Mouse (Mus musculus): ENCODE results near the gene Lingo2. TPM values are rescaled to one million over a fixed set of nuclear protein-coding genes. Genes with fewer than 3 reads are reported as not detected.

The Lingo2 gene
- total and polyA plus RNA-seq, 3 experiments = not detected

DNA sequence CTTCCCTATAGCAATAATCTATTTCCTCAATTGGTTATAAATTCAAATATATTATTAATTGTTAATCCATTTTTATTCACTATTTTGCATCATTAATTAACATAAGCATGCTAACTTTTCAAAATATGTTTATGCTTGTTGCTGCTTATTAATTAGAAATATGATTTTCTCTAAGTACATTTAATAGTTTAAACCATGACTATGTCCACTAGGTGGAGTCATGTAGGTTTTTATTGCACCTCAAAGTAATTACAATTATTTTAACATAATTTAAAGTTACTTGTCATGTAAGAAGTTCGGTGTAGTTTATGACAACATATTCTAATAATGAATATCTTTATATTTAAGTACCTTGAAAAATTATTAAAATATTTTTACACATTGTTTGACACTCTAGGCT is 461.3 kb downstream of the Lingo2 start:
- H3K79me2 ChIP-seq (replicated peaks; ENCODE audit: control insufficient read depth, extremely low read depth, insufficient read depth, poor library complexity, severe bottlenecking) = no peaks in the 10 kb centered on the region
- H3K4me3 ChIP-seq (replicated peaks in 1 of 3; ENCODE audit: low read depth in 2 of 3, low read length in 2 of 3, poor library complexity in 1 of 3) = no peak overlapping the region
- in situ Hi-C loops (cut with MboI; ENCODE audit: low pct_ligation_motif_present, low pct_unique_long_range_greater_than_20kb, low sequenced_read_pairs) (no loop called here), dilution Hi-C loops (cut with MboI; ENCODE audit: extremely low pct_ligation_motif_present, extremely low pct_unique_long_range_greater_than_20kb, low sequenced_read_pairs) (no loop called here)
- H3K4me1 ChIP-seq (ENCODE audit: control insufficient read depth in 1 of 2, insufficient read depth in 2 of 2) = no peaks in the 10 kb centered on the region
- no peak overlapping the region for H3K4me2 ChIP-seq (ENCODE audit: insufficient read depth, low read depth, poor library complexity, severe bottlenecking)
- no peaks in the 10 kb centered on the region for H3K36me3 ChIP-seq (replicated peaks in 1 of 2; ENCODE audit: control insufficient read depth in 1 of 2, insufficient read depth in 1 of 2, low read length in 1 of 2)
- H3K9me3 ChIP-seq (replicated peaks; ENCODE audit: low read length) = peaks cover 17% of the 10 kb centered on the region
- no peak overlapping the region for H3K9ac ChIP-seq (ENCODE audit: insufficient read depth, low read depth)
- no peak overlapping the region for H3K27ac ChIP-seq (ENCODE audit: insufficient read depth, low read depth)
- no peaks in the 10 kb centered on the region for H3K27me3 ChIP-seq (replicated peaks)
- no peak for DNase-seq (ENCODE audit: extremely low read depth)
- TF ChIP-seq NELFE (IDR thresholded peaks at IDR 0.05; ENCODE audit: low read depth, low read length) (no peak), RAD21 (IDR thresholded peaks at IDR 0.05; ENCODE audit: low read depth, low read length) (no peak), EP300 (IDR thresholded peaks at IDR 0.05; ENCODE audit: low read length) (no peak), CHD2 (IDR thresholded peaks at IDR 0.05; ENCODE audit: low read length) (no peak), MEF2A (IDR thresholded peaks at IDR 0.05; ENCODE audit: borderline replicate concordance, low read depth, low read length) (no peak), POLR2AphosphoS2 (IDR thresholded peaks at IDR 0.05; ENCODE audit: low read depth, low read length) (no peak), ZKSCAN1 (IDR thresholded peaks at IDR 0.05; ENCODE audit: borderline replicate concordance, low read depth, low read length) (no peak)

DNA sequence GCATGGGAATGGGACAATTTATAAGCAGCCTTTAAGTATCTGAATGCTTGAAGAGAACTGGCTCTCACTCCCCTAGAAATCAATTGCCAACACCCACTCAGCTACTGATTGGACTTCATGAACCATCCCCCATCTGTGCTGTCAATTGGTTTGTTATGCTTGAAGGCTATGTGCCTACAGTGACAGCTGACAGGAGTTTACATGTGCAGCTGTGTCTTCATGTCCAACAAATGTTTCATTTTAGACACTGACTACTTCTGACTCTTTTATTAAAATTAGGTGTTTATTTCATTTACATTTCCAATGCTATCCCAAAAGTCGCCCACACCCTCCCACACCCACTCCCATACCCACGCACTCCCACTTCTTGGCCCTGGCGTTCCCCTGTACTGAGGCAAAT is 516.3 kb downstream of the Lingo2 start:
- no peak overlapping the region for H3K27ac ChIP-seq (ENCODE audit: insufficient read depth, low read depth)
- no peak overlapping the region for H3K4me2 ChIP-seq (ENCODE audit: insufficient read depth, low read depth, poor library complexity, severe bottlenecking)
- TF ChIP-seq ELF1 (IDR thresholded peaks at IDR 0.05; ENCODE audit: low read depth, low read length) (no peak), E2F4 (IDR thresholded peaks at IDR 0.05; ENCODE audit: insufficient replicate concordance, low read depth, low read length) (no peak), POLR2A (IDR thresholded peaks at IDR 0.05; ENCODE audit: low read depth, low read length) (no peak), PAX5 (IDR thresholded peaks at IDR 0.05; ENCODE audit: low read length) (no peak), CHD1 (IDR thresholded peaks at IDR 0.05; ENCODE audit: low read depth, low read length) (no peak), RAD21 (IDR thresholded peaks at IDR 0.05; ENCODE audit: low read depth, low read length) (no peak)
- in situ Hi-C loops (cut with MboI; ENCODE audit: low pct_ligation_motif_present, low pct_unique_long_range_greater_than_20kb, low sequenced_read_pairs) = no loop called here
- H3K4me1 ChIP-seq (ENCODE audit: control insufficient read depth in 1 of 2, insufficient read depth in 2 of 2) = no peaks in the 10 kb centered on the region
- peaks cover 6% of the 10 kb centered on the region for H3K9me3 ChIP-seq (replicated peaks; ENCODE audit: low read length)
- dilution Hi-C loops (cut with MboI; ENCODE audit: extremely low pct_ligation_motif_present, extremely low pct_unique_long_range_greater_than_20kb, low sequenced_read_pairs) = no loop called here
- no peak overlapping the region for H3K4me3 ChIP-seq (replicated peaks in 1 of 3; ENCODE audit: low read depth in 2 of 3, low read length in 2 of 3, poor library complexity in 1 of 3)
- DNase-seq (ENCODE audit: extremely low read depth) = no peak
- no peaks in the 10 kb centered on the region for H3K79me2 ChIP-seq (replicated peaks; ENCODE audit: control insufficient read depth, extremely low read depth, insufficient read depth, poor library complexity, severe bottlenecking)
- no peaks in the 10 kb centered on the region for H3K27me3 ChIP-seq (replicated peaks)
- H3K36me3 ChIP-seq (replicated peaks in 1 of 2; ENCODE audit: control insufficient read depth in 1 of 2, insufficient read depth in 1 of 2, low read length in 1 of 2) = no peaks in the 10 kb centered on the region
- H3K9ac ChIP-seq (ENCODE audit: insufficient read depth, low read depth) = no peak overlapping the region

DNA sequence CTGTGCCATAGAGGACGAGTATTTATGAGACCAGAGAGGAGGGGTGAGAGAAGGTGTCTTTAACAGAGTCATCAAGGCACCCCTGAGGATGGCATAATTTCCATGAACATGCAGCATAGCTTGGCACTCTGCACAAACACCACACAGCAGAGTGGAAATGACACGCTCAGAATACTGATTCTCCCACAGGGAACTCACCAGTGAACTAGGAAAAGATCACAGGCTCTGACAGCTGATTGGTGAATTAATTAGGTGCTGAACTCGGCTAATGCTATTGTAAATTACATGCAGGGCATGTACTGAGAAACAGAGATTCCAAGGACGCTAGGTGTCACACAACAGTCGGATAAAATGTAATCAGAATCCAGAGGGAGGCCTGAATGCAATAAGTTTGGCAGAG is 525.4 kb downstream of the Lingo2 start:
- no peak for DNase-seq (ENCODE audit: extremely low read depth)
- H3K9ac ChIP-seq (ENCODE audit: insufficient read depth, low read depth) = no peak overlapping the region
- dilution Hi-C loops (cut with MboI; ENCODE audit: extremely low pct_ligation_motif_present, extremely low pct_unique_long_range_greater_than_20kb, low sequenced_read_pairs) = no loop called here
- in situ Hi-C loops (cut with MboI; ENCODE audit: low pct_ligation_motif_present, low pct_unique_long_range_greater_than_20kb, low sequenced_read_pairs) = no loop called here
- H3K4me3 ChIP-seq (replicated peaks in 1 of 3; ENCODE audit: low read depth in 2 of 3, low read length in 2 of 3, poor library complexity in 1 of 3) = no peak overlapping the region
- no peaks in the 10 kb centered on the region for H3K4me1 ChIP-seq (ENCODE audit: control insufficient read depth in 1 of 2, insufficient read depth in 2 of 2)
- H3K4me2 ChIP-seq (ENCODE audit: insufficient read depth, low read depth, poor library complexity, severe bottlenecking) = no peak overlapping the region
- H3K36me3 ChIP-seq (replicated peaks in 1 of 2; ENCODE audit: control insufficient read depth in 1 of 2, insufficient read depth in 1 of 2, low read length in 1 of 2) = no peaks in the 10 kb centered on the region
- no peaks in the 10 kb centered on the region for H3K79me2 ChIP-seq (replicated peaks; ENCODE audit: control insufficient read depth, extremely low read depth, insufficient read depth, poor library complexity, severe bottlenecking)
- peaks cover 9% of the 10 kb centered on the region for H3K9me3 ChIP-seq (replicated peaks; ENCODE audit: low read length)
- no peak overlapping the region for H3K27ac ChIP-seq (ENCODE audit: insufficient read depth, low read depth)
- no peaks in the 10 kb centered on the region for H3K27me3 ChIP-seq (replicated peaks)
- TF ChIP-seq ZMIZ1 (IDR thresholded peaks at IDR 0.05; ENCODE audit: low read depth, low read length) (no peak), POLR2A (IDR thresholded peaks at IDR 0.05; ENCODE audit: low read depth, low read length) (no peak), JUN (IDR thresholded peaks at IDR 0.05; ENCODE audit: insufficient read depth, low read depth, low read length) (no peak), ELF1 (IDR thresholded peaks at IDR 0.05; ENCODE audit: low read depth, low read length) (no peak), EP300 (IDR thresholded peaks at IDR 0.05; ENCODE audit: low read length) (no peak), ETS1 (conservative IDR thresholded peaks at IDR 0.05; ENCODE audit: low read depth, low read length) (no peak), MAFK (IDR thresholded peaks at IDR 0.05; ENCODE audit: insufficient replicate concordance, low read length) (no peak)
